Mouse (Mus musculus) forebrain, embryonic 15.5 days (tissue): ENCODE data around the gene Nacc1. TPM values are rescaled to one million over a fixed set of nuclear protein-coding genes. Genes with fewer than 3 reads are reported as not detected.
"Not testable (repeated sequence)": the region's sequence is repeated elsewhere in the genome, so short reads cannot be mapped to it uniquely, and the experiment has no call there.

Source experiments
- ATAC-seq: fragments of 200-750 bp; cut with Nextera tagmentation; replicated peaks from 2 replicates; pipeline ENCODE4 v1.8.0; 2017; ENCODE audit warnings: mild to moderate bottlenecking, moderate TSS enrichment, moderate library complexity
- H3K27ac ChIP-seq: fragments of 300-500 bp; sonication (generic); replicated peaks from 2 replicates; pipeline ENCODE4 v1.5.1; 2015; ENCODE audit warnings: mild to moderate bottlenecking, inconsistent platforms
- H3K27me3 ChIP-seq: fragments of 300-500 bp; sonication (generic); 2 replicates; pipeline ENCODE4 v1.6.1; 2015; ENCODE audit warnings: inconsistent platforms
- H3K36me3 ChIP-seq: fragments of 300-500 bp; sonication (generic); 2 replicates; pipeline ENCODE4 v1.6.1; 2015; ENCODE audit warnings: mild to moderate bottlenecking, inconsistent platforms
- H3K4me1 ChIP-seq: fragments of 300-500 bp; sonication (generic); 2 replicates; pipeline ENCODE4 v1.6.1; 2015; ENCODE audit warnings: inconsistent platforms
- H3K4me2 ChIP-seq: fragments of 300-500 bp; sonication (generic); replicated peaks from 2 replicates; pipeline ENCODE4 v1.6.1; 2015; ENCODE audit warnings: mild to moderate bottlenecking, inconsistent platforms
- H3K4me3 ChIP-seq: fragments of 300-500 bp; sonication (generic); 2 replicates; pipeline ENCODE4 v1.5.1; 2015; ENCODE audit warnings: mild to moderate bottlenecking, inconsistent platforms
- H3K9ac ChIP-seq: fragments of 300-500 bp; sonication (generic); replicated peaks from 2 replicates; pipeline ENCODE4 v1.6.1; 2015; ENCODE audit warnings: mild to moderate bottlenecking, inconsistent platforms
- H3K9me3 ChIP-seq: fragments of 300-500 bp; sonication (generic); 2 replicates; pipeline ENCODE4 v1.6.1; 2016; ENCODE audit warnings: inconsistent platforms
- WGBS: fragments of 180-500 bp; shearing (Covaris S2); methylation state at CpG from one replicate; pipeline ENCODE4 v1.1.7; 2015; ENCODE audit warnings: mixed read lengths; 5-methylcytosine and 5-hydroxymethylcytosine counted together
- polyA plus RNA-seq: library from polyadenylated mRNA; unstranded; fragments of >200 nt; fragmentation: Nextera tagmentation; extraction: Ambion mirVana; gene quantifications from 2 replicates; pipeline ENCODE4 v1.2.1, GENCODE M21; 2015

Nacc1 gene
- polyA plus RNA-seq, 1 experiment from 2014 or later: 15.5 TPM

DNA sequence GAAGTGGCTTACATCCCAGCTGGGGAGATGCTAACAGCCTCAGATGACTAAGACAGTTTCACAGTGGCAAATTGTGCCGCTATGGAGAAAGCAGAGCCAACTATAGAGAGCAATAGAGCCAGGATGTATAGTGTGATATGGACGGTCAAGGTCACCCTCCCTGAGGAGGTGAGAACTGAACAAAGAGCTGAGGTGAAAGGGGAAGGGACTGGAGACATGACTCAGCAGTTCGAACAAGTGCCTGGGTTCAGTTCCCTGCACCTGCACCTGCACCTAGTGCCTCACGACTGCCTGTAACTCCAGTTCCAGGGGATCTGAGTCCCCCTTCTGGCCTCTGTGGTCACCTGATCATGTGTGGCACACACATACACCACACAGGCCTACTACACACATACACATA, 57.5 kb downstream of the Nacc1 start:
- Histone ChIP-seq H3K36me3 (no peaks in the 10 kb centered on the region; the same call in 1 of the 2 replicates), H3K27me3 (no peaks in the 10 kb centered on the region), H3K4me2 (no peak overlapping the region), H3K9me3 (no peaks in the 10 kb centered on the region), H3K4me1 (peaks cover 5% of the 10 kb centered on the region), H3K9ac (no peak overlapping the region), H3K27ac (no peak overlapping the region), H3K4me3 (no peak overlapping the region)
- ATAC-seq: no peak
- 84% methylated on average over 4 of the region's 4 CpGs for WGBS

DNA sequence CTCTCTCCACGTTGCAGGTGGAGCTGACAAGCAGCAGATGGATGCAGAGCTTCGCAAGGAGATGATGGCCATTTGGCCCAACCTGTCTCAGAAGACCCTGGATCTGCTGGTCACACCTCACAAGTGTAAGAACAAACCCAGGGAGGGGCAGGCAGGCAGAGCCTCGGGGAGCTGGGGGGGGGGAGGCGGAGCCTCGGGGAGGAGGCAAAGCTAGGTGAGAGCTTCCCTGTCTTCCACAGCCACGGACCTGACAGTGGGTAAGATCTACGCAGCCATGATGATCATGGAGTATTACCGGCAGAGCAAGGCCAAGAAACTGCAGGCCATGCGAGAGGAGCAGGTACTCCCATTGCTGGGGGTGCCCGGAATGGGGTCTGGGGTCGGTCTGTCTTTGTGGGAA, 58.1 kb downstream of the Nacc1 start:
- no peak overlapping the region for H3K9ac ChIP-seq
- ATAC-seq: no peak
- no peaks in the 10 kb centered on the region for H3K27me3 ChIP-seq
- no peak overlapping the region for H3K4me3 ChIP-seq
- no peaks in the 10 kb centered on the region for H3K9me3 ChIP-seq
- H3K4me1 ChIP-seq: no peaks in the 10 kb centered on the region; the same call in 1 of the 2 replicates
- no peak overlapping the region for H3K27ac ChIP-seq
- H3K36me3 ChIP-seq: no peaks in the 10 kb centered on the region; the same call in 1 of the 2 replicates
- no peak overlapping the region for H3K4me2 ChIP-seq
- WGBS: 84% methylated on average over 11 of the region's 11 CpGs

DNA sequence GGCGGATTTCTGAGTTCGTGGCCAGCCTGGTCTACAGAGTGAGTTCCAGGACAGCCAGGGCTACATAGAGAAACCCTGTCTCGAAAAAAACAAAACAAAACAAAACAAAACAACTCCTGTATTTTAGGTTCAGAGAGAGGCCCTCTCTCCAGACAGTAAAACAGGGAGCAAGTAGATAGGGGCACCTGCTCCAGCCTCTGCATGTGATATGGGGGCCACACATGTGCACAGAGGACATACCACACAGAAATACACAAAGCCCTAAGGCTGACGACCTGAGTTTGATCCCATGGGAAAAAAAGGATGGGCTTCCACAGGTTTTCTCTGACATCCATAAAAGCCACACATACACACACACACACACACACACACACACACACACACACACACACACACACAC, 64.2 kb downstream of the Nacc1 start:
- H3K36me3 ChIP-seq, H3K27ac ChIP-seq, H3K4me1 ChIP-seq, H3K9me3 ChIP-seq, H3K27me3 ChIP-seq, H3K4me3 ChIP-seq, H3K4me2 ChIP-seq, H3K9ac ChIP-seq, ATAC-seq: not testable (repeated sequence)
- WGBS: 74% methylated on average over 4 of the region's 4 CpGs

DNA sequence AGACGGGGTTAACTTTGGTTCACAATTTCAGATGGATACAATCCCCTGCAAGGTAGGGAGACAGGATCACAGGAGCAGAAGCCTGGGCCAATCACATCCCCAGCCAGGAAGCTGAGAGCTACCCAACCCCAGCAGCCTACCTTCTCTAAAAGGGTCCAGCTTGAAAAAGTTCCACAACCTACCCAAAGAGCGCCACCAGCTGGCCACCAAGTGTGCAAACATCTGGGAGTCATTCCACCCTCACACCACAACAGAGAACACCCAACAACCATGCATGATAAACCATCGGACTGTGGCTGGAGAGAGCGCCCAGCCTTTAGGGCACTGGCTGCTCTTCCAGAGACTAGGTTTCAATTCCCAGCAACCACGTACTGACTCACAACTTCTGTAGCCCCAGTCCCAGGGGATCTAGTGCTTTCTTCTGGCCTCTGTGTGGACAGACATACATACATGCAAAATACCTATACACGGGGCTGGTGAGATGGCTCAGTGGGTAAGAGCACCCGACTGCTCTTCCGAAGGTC, 66.5 kb downstream of the Nacc1 start:
- no peak overlapping the region for H3K27ac ChIP-seq
- no peaks in the 10 kb centered on the region for H3K4me1 ChIP-seq
- no peak overlapping the region for H3K4me2 ChIP-seq
- ATAC-seq: no peak
- no peak overlapping the region for H3K9ac ChIP-seq
- H3K4me3 ChIP-seq: no peak overlapping the region
- H3K36me3 ChIP-seq: no peaks in the 10 kb centered on the region
- no peaks in the 10 kb centered on the region for H3K27me3 ChIP-seq
- 82% methylated on average over 8 of the region's 8 CpGs for WGBS
- no peaks in the 10 kb centered on the region for H3K9me3 ChIP-seq

Other genes starting within 250 kb of the Nacc1 start
- gene Ier2, start 25.0 kb downstream of the Nacc1 start, polyA plus RNA-seq: 26.0 and 33.4 TPM in 2 replicates
- gene Trmt1, start 1.6 kb downstream of the Nacc1 start, polyA plus RNA-seq: 62.4 and 64.0 TPM in 2 replicates
- 2.1 and 2.5 TPM in 2 replicates for gene Lyl1, start 13.6 kb upstream of the Nacc1 start, polyA plus RNA-seq
- gene G430095P16Rik, start 35.1 kb upstream of the Nacc1 start, polyA plus RNA-seq: 2.7 TPM in 2 replicates
- 413 and 445 TPM in 2 replicates for gene Nfix, start 112.5 kb upstream of the Nacc1 start, polyA plus RNA-seq
- gene Dand5, start 135.0 kb upstream of the Nacc1 start, polyA plus RNA-seq: 8.1 and 8.9 TPM in 2 replicates
- gene Gadd45gip1, start 143.7 kb upstream of the Nacc1 start, polyA plus RNA-seq: 36.3 and 39.9 TPM in 2 replicates
- gene Rad23a, start 152.8 kb upstream of the Nacc1 start, polyA plus RNA-seq: 82.1 and 85.1 TPM in 2 replicates
- gene Calr, start 159.1 kb upstream of the Nacc1 start, polyA plus RNA-seq: 559 and 575 TPM in 2 replicates
- 122 and 127 TPM in 2 replicates for gene Farsa, start 169.1 kb upstream of the Nacc1 start, polyA plus RNA-seq
- 55.0 and 64.4 TPM in 2 replicates for gene Syce2, start 184.2 kb upstream of the Nacc1 start, polyA plus RNA-seq
- gene Gcdh, start 206.1 kb upstream of the Nacc1 start, polyA plus RNA-seq: 36.2 and 37.4 TPM in 2 replicates
- 0.75 and 0.87 TPM in 2 replicates for gene Klf1, start 214.1 kb upstream of the Nacc1 start, polyA plus RNA-seq
- gene Dnase2a, start 220.7 kb upstream of the Nacc1 start, polyA plus RNA-seq: 5.6 TPM in 2 replicates
- gene Mast1, start 249.5 kb upstream of the Nacc1 start, polyA plus RNA-seq: 48.3 and 52.5 TPM in 2 replicates